9 mouse cellular contexts compared by ENCODE assay signal in the genomic region with DNA sequence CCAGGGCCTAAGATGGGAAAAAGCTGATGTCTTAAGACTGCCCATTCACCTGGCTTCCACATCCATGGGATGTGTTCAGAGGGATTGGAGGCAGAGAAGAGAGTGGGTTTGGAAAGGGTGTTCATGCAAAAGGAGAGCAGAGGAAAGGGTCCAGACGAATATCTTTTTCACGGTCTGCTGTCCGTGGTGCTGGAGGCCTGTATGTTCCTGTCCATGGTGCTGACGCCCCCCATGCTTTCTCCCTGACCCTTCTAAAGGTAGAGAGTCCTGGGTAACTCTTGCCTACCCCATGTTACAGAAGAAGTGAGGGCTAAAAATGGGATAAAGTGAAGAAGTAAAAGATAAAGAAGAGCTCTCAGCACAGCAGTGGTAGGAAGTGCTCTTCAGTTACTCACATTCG. TPM values are rescaled to one million over a fixed set of nuclear protein-coding genes. Genes with fewer than 3 reads are reported as not detected.
DNase-seq lines count a peak whose midpoint lies in the region; ATAC-seq and TF ChIP-seq lines count a peak whose summit lies in the region.
"Had no signal": no experiment of that assay in that cellular context is flagged by ENCODE, and none has a peak within 500 bp of the region (broad histone marks: within the 10 kb centered on the region; RNA-seq: fewer than 3 reads in every experiment).

No protein-coding gene starts in this region.

- no peak for ATAC-seq in G1E (ENCODE audit: extremely low read depth, insufficient number of reproducible peaks, low FRiP score, poor library complexity, severe bottlenecking)
- no peak for ATAC-seq in megakaryocyte, adult 5-6 weeks (ENCODE audit: poor library complexity, severe bottlenecking)
- ATAC-seq in forebrain, embryonic 16.5 days, result no peak

- peak; percentile 24 for DNase-seq in kidney, postnatal 14 days
- no peak for DNase-seq in kidney, adult 9 months
- DNase-seq in G1E (ENCODE audit: low spot score), result peak; percentile 7
- DNase-seq in c-Kit-positive CD71-positive TER-119-negative erythroid progenitor cells, embryonic 14.5 days (ENCODE audit: low read depth), result peak; percentile 34
- peak; percentile 49 for DNase-seq in mesoderm, embryonic 11.5 days (ENCODE audit: low read depth, low spot score)

- H3K4me3 ChIP-seq in G1E (ENCODE audit: low read depth, low read length), result no peak overlapping the region
- H3K4me3 ChIP-seq in forebrain, embryonic 16.5 days (replicated peaks; ENCODE audit: low read length), result no peak overlapping the region
- H3K4me3 ChIP-seq: limb, embryonic 13.5 days had no signal

- no peak overlapping the region for H3K9ac ChIP-seq in forebrain, embryonic 16.5 days (replicated peaks; ENCODE audit: low read depth, low read length)
- H3K9ac ChIP-seq: limb, embryonic 13.5 days had no signal

- no peak overlapping the region for H3K27ac ChIP-seq in forebrain, embryonic 16.5 days (ENCODE audit: low read length)
- H3K27ac ChIP-seq: limb, embryonic 13.5 days had no signal

- no peaks in the 10 kb centered on the region for H3K27me3 ChIP-seq in G1E (ENCODE audit: insufficient read depth, low read length)
- no peaks in the 10 kb centered on the region for H3K27me3 ChIP-seq in forebrain, embryonic 16.5 days (replicated peaks; ENCODE audit: control insufficient read depth, insufficient read depth, low read length)
- H3K27me3 ChIP-seq: limb, embryonic 13.5 days had no signal

- H3K36me3 ChIP-seq in G1E (replicated peaks), result no peaks in the 10 kb centered on the region
- H3K36me3 ChIP-seq in forebrain, embryonic 16.5 days (ENCODE audit: control insufficient read depth, insufficient read depth), result no peaks in the 10 kb centered on the region
- H3K36me3 ChIP-seq: limb, embryonic 13.5 days had no signal

- H3K4me2 ChIP-seq in forebrain, embryonic 16.5 days (ENCODE audit: low read length), result no peak overlapping the region
- H3K4me2 ChIP-seq: limb, embryonic 13.5 days had no signal

- WGBS in forebrain, embryonic 16.5 days, result 14% methylated on average over 5 of the region's 5 CpGs

- no peak for TF ChIP-seq CTCF in G1E (IDR thresholded peaks at IDR 0.05; ENCODE audit: low read depth, low read length)

- H3K9me3 ChIP-seq in G1E (replicated peaks), result no peaks in the 10 kb centered on the region
- no peaks in the 10 kb centered on the region for H3K9me3 ChIP-seq in forebrain, embryonic 16.5 days (ENCODE audit: control insufficient read depth, low read length)
- H3K9me3 ChIP-seq: limb, embryonic 13.5 days had no signal

- H3K4me1 ChIP-seq in G1E (ENCODE audit: insufficient read depth, low read depth, low read length), result no peaks in the 10 kb centered on the region
- peaks cover 36% of the 10 kb centered on the region for H3K4me1 ChIP-seq in forebrain, embryonic 16.5 days (replicated peaks; ENCODE audit: control insufficient read depth, insufficient read depth, low read length)
- H3K4me1 ChIP-seq: limb, embryonic 13.5 days had no signal

RNA-seq across cellular contexts. Expression of a gene that starts 22.6 kb away (rescaled TPM):
- not detected in 2 replicates for total RNA-seq in G1E (2014; fragmentation: Nextera tagmentation)
- total RNA-seq in G1E (2017), result not detected in 2 replicates
- not detected in 2 replicates for polyA plus RNA-seq in G1E (2012)
- not detected in 2 replicates for total RNA-seq in megakaryocyte, adult 5-6 weeks (2015)
- total RNA-seq in megakaryocyte, adult 5-6 weeks (2017), result 0.12 and 0.33 TPM in 2 replicates
- 0.16 and 0.24 TPM in 2 replicates for polyA plus RNA-seq in forebrain, embryonic 16.5 days (2015; fragmentation: Nextera tagmentation; extraction: Ambion mirVana)
- polyA plus RNA-seq: brain, embryonic 14.5 days had no signal

RNA-seq across cellular contexts. Expression of a gene that starts 26.6 kb away (rescaled TPM):
- total RNA-seq in G1E (2014; fragmentation: Nextera tagmentation), result not detected in 2 replicates
- 0.05 TPM in 1 of 2 replicates, not detected in the other for total RNA-seq in G1E (2017)
- 0.05 TPM in 1 of 2 replicates, not detected in the other for polyA plus RNA-seq in G1E (2012)
- 49.8 and 51.5 TPM in 2 replicates for total RNA-seq in megakaryocyte, adult 5-6 weeks (2015)
- total RNA-seq in megakaryocyte, adult 5-6 weeks (2017), result 21.3 and 34.5 TPM in 2 replicates
- 82.6 and 110 TPM in 2 replicates for polyA plus RNA-seq in forebrain, embryonic 16.5 days (2015; fragmentation: Nextera tagmentation; extraction: Ambion mirVana)

RNA-seq across cellular contexts. Expression of a gene that starts 44.6 kb away (rescaled TPM):
- total RNA-seq in G1E (2014; fragmentation: Nextera tagmentation) (not detected in 2 replicates), G1E (2017) (0.05 and 0.06 TPM in 2 replicates)
- 0.04 TPM in 1 of 2 replicates, not detected in the other for polyA plus RNA-seq in G1E (2012)
- 1.5 and 1.7 TPM in 2 replicates for total RNA-seq in megakaryocyte, adult 5-6 weeks (2015)
- total RNA-seq in megakaryocyte, adult 5-6 weeks (2017), result 5.1 and 5.8 TPM in 2 replicates
- polyA plus RNA-seq in forebrain, embryonic 16.5 days (2015; fragmentation: Nextera tagmentation; extraction: Ambion mirVana), result 3.5 and 4.2 TPM in 2 replicates

RNA-seq across cellular contexts. Expression of a gene that starts 52.3 kb away (rescaled TPM):
- total RNA-seq in G1E (2014; fragmentation: Nextera tagmentation) (5.0 and 5.1 TPM in 2 replicates), G1E (2017) (2.1 and 3.8 TPM in 2 replicates)
- polyA plus RNA-seq in G1E (2012), result 1.5 and 1.7 TPM in 2 replicates
- total RNA-seq in megakaryocyte, adult 5-6 weeks (2015), result 67.6 and 69.7 TPM in 2 replicates
- 98.9 and 119 TPM in 2 replicates for total RNA-seq in megakaryocyte, adult 5-6 weeks (2017)
- polyA plus RNA-seq in forebrain, embryonic 16.5 days (2015; fragmentation: Nextera tagmentation; extraction: Ambion mirVana), result 2.8 and 3.1 TPM in 2 replicates

RNA-seq across cellular contexts. Expression of a gene that starts 52.4 kb away (rescaled TPM):
- total RNA-seq in G1E (2014; fragmentation: Nextera tagmentation) (55.9 and 61.9 TPM in 2 replicates), G1E (2017) (85.4 and 105 TPM in 2 replicates)
- polyA plus RNA-seq in G1E (2012), result 171 and 192 TPM in 2 replicates
- total RNA-seq in megakaryocyte, adult 5-6 weeks (2015), result 51.7 and 59.9 TPM in 2 replicates
- 79.4 and 93.7 TPM in 2 replicates for total RNA-seq in megakaryocyte, adult 5-6 weeks (2017)
- 101 and 103 TPM in 2 replicates for polyA plus RNA-seq in forebrain, embryonic 16.5 days (2015; fragmentation: Nextera tagmentation; extraction: Ambion mirVana)

Comparison
In these comparisons a context has a peak if more than half of its experiments do, and no peak if none do; other contexts are left out.
1. RNA of a gene that starts 26.6 kb away (total RNA-seq): 21.3 to 51.5 TPM in megakaryocyte, adult 5-6 weeks; 0.05 TPM in G1E; every median in the first group is over 10 times any median in the second.